Mouse (Mus musculus): ENCODE data around the gene Fyb. TPM values are rescaled to one million over a fixed set of nuclear protein-coding genes. Genes with fewer than 3 reads are reported as not detected.

Fyb gene
- polyA plus RNA-seq, 1 experiment: 129 TPM

GRCm38 (mm10) chr15:6551875-6552274, 29.2 kb downstream of the Fyb start:
- Histone ChIP-seq H3K27me3 (ENCODE audit: control insufficient read depth, insufficient read depth, insufficient read length) (no peaks in the 10 kb centered on the region), H3K36me3 (ENCODE audit: control insufficient read depth, insufficient read depth) (no peaks in the 10 kb centered on the region), H3K4me3 (no peak overlapping the region), H3K79me2 (ENCODE audit: control insufficient read depth, insufficient read depth) (no peaks in the 10 kb centered on the region), H3ac (ENCODE audit: control insufficient read depth, insufficient read length) (no peak overlapping the region), H3K4me2 (ENCODE audit: low read depth) (no peak overlapping the region)
- TF ChIP-seq MAX (IDR thresholded peaks at IDR 0.05; ENCODE audit: low read depth) (no peak), CEBPB (IDR thresholded peaks at IDR 0.05; ENCODE audit: insufficient read depth, poor library complexity, severe bottlenecking) (no peak), USF1 (IDR thresholded peaks at IDR 0.05; ENCODE audit: low read depth) (no peak), POLR2AphosphoS2 (IDR thresholded peaks at IDR 0.05; ENCODE audit: insufficient read length, low read depth) (no peak), MYOD1 (IDR thresholded peaks at IDR 0.05; ENCODE audit: control insufficient read depth in 1 of 3, insufficient read length in 2 of 3, low read depth in 2 of 3) (no peak), POLR2A (IDR thresholded peaks at IDR 0.05; ENCODE audit: insufficient read length, low read depth) (no peak), MYOG (IDR thresholded peaks at IDR 0.05; ENCODE audit: control insufficient read depth in 1 of 3, insufficient read depth in 1 of 3, insufficient read length in 2 of 3, low read depth in 2 of 3) (no peak), SRF (IDR thresholded peaks at IDR 0.05; ENCODE audit: control insufficient read depth, insufficient read length, low read depth) (no peak), TCF12 (IDR thresholded peaks at IDR 0.05; ENCODE audit: insufficient read depth, poor library complexity, severe bottlenecking) (no peak), TCF3 (IDR thresholded peaks at IDR 0.05; ENCODE audit: insufficient read length, low read depth) (no peak), REST (IDR thresholded peaks at IDR 0.05; ENCODE audit: insufficient read depth, insufficient read length) (no peak), E2F4 (IDR thresholded peaks at IDR 0.05; ENCODE audit: insufficient read depth) (no peak)

DNA sequence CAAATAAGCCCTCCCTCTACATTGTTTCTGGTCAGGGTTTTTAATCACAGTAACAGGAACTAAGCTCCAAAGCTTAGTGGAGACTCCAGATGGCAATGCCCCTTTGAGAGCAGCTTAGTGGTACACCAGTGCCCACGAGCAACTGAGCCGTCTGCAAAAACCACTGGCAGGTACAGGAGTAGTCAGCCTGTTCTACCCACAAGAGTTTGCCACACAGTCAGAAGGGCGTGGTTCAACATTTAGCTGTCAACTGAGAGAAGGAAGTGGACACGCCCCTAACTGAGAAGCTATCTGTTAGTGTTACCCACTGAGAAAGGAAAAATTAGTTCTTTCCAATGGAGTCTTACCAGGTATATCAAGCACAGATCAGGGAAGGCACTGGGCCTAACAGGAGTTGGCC, 32.1 kb downstream of the Fyb start:
- TF ChIP-seq MYOG (IDR thresholded peaks at IDR 0.05; ENCODE audit: control insufficient read depth in 1 of 3, insufficient read depth in 1 of 3, insufficient read length in 2 of 3, low read depth in 2 of 3): peak in 1 of 3 experiments; percentile 38
- TF ChIP-seq TCF12 (IDR thresholded peaks at IDR 0.05; ENCODE audit: insufficient read depth, poor library complexity, severe bottlenecking): no peak
- Histone ChIP-seq H3K4me3 (no peak overlapping the region), H3K27me3 (ENCODE audit: control insufficient read depth, insufficient read depth, insufficient read length) (no peaks in the 10 kb centered on the region), H3K4me2 (ENCODE audit: low read depth) (no peak overlapping the region), H3K36me3 (ENCODE audit: control insufficient read depth, insufficient read depth) (no peaks in the 10 kb centered on the region), H3ac (ENCODE audit: control insufficient read depth, insufficient read length) (no peak overlapping the region), H3K79me2 (ENCODE audit: control insufficient read depth, insufficient read depth) (no peaks in the 10 kb centered on the region)

DNA sequence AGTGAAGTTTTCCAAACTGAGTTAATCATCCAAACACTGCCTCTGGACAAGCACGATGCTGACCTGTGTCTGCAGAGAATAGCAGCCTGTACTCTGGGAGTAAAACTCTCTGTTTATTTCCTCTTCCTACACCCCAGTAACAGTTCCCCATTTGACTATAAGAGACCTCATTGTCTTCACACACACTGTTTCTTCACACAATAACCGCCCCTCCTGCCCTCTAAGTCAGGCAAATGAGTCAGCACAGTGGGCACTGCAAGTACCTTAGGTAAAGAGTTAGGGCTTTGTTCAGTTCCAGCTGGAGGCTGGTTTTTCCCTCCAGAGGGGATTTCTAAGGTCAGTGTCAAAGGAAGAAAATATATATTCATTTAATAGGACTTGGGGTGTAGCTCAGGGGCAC, 32.9 kb downstream of the Fyb start:
- no peak overlapping the region for H3K4me2 ChIP-seq (ENCODE audit: low read depth)
- no peaks in the 10 kb centered on the region for H3K79me2 ChIP-seq (ENCODE audit: control insufficient read depth, insufficient read depth)
- no peaks in the 10 kb centered on the region for H3K27me3 ChIP-seq (ENCODE audit: control insufficient read depth, insufficient read depth, insufficient read length)
- no peaks in the 10 kb centered on the region for H3K36me3 ChIP-seq (ENCODE audit: control insufficient read depth, insufficient read depth)
- no peak overlapping the region for H3K4me3 ChIP-seq
- no peak overlapping the region for H3ac ChIP-seq (ENCODE audit: control insufficient read depth, insufficient read length)
- TF ChIP-seq MYOG (IDR thresholded peaks at IDR 0.05; ENCODE audit: control insufficient read depth in 1 of 3, insufficient read depth in 1 of 3, insufficient read length in 2 of 3, low read depth in 2 of 3): no peak
- no peak for TF ChIP-seq SRF (IDR thresholded peaks at IDR 0.05; ENCODE audit: control insufficient read depth, insufficient read length, low read depth)
- TF ChIP-seq MYOD1 (IDR thresholded peaks at IDR 0.05; ENCODE audit: control insufficient read depth in 1 of 3, insufficient read length in 2 of 3, low read depth in 2 of 3): no peak
- TF ChIP-seq CEBPB (IDR thresholded peaks at IDR 0.05; ENCODE audit: insufficient read depth, poor library complexity, severe bottlenecking): no peak
- no peak for TF ChIP-seq TCF3 (IDR thresholded peaks at IDR 0.05; ENCODE audit: insufficient read length, low read depth)
- TF ChIP-seq E2F4 (IDR thresholded peaks at IDR 0.05; ENCODE audit: insufficient read depth): no peak
- no peak for TF ChIP-seq POLR2AphosphoS2 (IDR thresholded peaks at IDR 0.05; ENCODE audit: insufficient read length, low read depth)
- TF ChIP-seq USF1 (IDR thresholded peaks at IDR 0.05; ENCODE audit: low read depth): no peak

DNA sequence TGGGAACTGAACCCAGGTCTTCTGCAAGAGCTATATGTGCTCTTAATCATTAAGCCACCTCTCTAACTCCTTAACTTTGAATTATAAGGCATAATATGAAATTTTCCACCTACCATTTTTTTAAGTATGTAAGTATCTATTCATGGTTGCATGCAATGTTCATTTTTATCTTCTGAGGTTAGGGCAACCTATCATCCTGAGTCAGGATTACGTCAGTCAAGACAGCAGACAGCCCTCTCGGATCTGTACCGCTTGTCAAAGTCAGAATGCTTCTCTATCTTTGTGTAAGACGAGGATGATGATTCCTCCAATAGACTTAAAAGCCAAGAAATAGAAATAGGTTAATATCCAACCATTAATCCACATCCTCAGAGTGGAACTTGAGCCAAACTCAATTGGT, 33.6 kb downstream of the Fyb start:
- Histone ChIP-seq H3K4me2 (ENCODE audit: low read depth) (no peak overlapping the region), H3K4me3 (no peak overlapping the region), H3K36me3 (ENCODE audit: control insufficient read depth, insufficient read depth) (no peaks in the 10 kb centered on the region), H3ac (ENCODE audit: control insufficient read depth, insufficient read length) (no peak overlapping the region), H3K27me3 (ENCODE audit: control insufficient read depth, insufficient read depth, insufficient read length) (no peaks in the 10 kb centered on the region), H3K79me2 (ENCODE audit: control insufficient read depth, insufficient read depth) (no peaks in the 10 kb centered on the region)
- TF ChIP-seq POLR2A (IDR thresholded peaks at IDR 0.05; ENCODE audit: insufficient read length, low read depth) (no peak), POLR2AphosphoS2 (IDR thresholded peaks at IDR 0.05; ENCODE audit: insufficient read length, low read depth) (no peak), REST (IDR thresholded peaks at IDR 0.05; ENCODE audit: insufficient read depth, insufficient read length) (no peak), E2F4 (IDR thresholded peaks at IDR 0.05; ENCODE audit: insufficient read depth) (no peak), SRF (IDR thresholded peaks at IDR 0.05; ENCODE audit: control insufficient read depth, insufficient read length, low read depth) (no peak), USF1 (IDR thresholded peaks at IDR 0.05; ENCODE audit: low read depth) (no peak), MAX (IDR thresholded peaks at IDR 0.05; ENCODE audit: low read depth) (no peak), MYOG (IDR thresholded peaks at IDR 0.05; ENCODE audit: control insufficient read depth in 1 of 3, insufficient read depth in 1 of 3, insufficient read length in 2 of 3, low read depth in 2 of 3) (no peak), MYOD1 (IDR thresholded peaks at IDR 0.05; ENCODE audit: control insufficient read depth in 1 of 3, insufficient read length in 2 of 3, low read depth in 2 of 3) (no peak)

- Histone ChIP-seq H3K79me2 (ENCODE audit: control insufficient read depth, insufficient read depth) (no peaks in the 10 kb centered on the region), H3K4me2 (ENCODE audit: low read depth) (no peak overlapping the region), H3K36me3 (ENCODE audit: control insufficient read depth, insufficient read depth) (no peaks in the 10 kb centered on the region), H3K27me3 (ENCODE audit: control insufficient read depth, insufficient read depth, insufficient read length) (no peaks in the 10 kb centered on the region), H3K4me3 (no peak overlapping the region), H3ac (ENCODE audit: control insufficient read depth, insufficient read length) (no peak overlapping the region)
- TF ChIP-seq POLR2A (IDR thresholded peaks at IDR 0.05; ENCODE audit: insufficient read length, low read depth) (no peak), E2F4 (IDR thresholded peaks at IDR 0.05; ENCODE audit: insufficient read depth) (no peak)
Measured at GRCm38 (mm10) chr15:6556911-6557310, 34.3 kb downstream of the Fyb start.

Data from myocyte (in vitro differentiated cells).